Mouse (Mus musculus) olfactory bulb, adult 2 months (tissue): ENCODE data around the gene Tmem11.

Source experiments
- CTCF ChIP-seq: fragments of 200-500 bp; IDR thresholded peaks from 2 replicates; pipeline ENCODE4 v1.5.1; 2012; ENCODE audit warnings: low read depth, mild to moderate bottlenecking, low read length, moderate library complexity; ENCODE audit not compliant: insufficient read depth
- POLR2A ChIP-seq: fragments of 200-500 bp; IDR thresholded peaks from 2 replicates; pipeline ENCODE4 v1.6.1; 2012; ENCODE audit warnings: mild to moderate bottlenecking, low read depth, low read length, moderate library complexity; ENCODE audit not compliant: insufficient read depth

- TF ChIP-seq POLR2A (no peak), CTCF (no peak)
These were observed 11.2 kb downstream of the Tmem11 start for GRCm38 (mm10) chr11:60867904-60868303.
